Mouse (Mus musculus): Measurements from ENCODE around the gene Ttc33.
"Not testable (repeated sequence)": the region's sequence is repeated elsewhere in the genome, so short reads cannot be mapped to it uniquely, and the experiment has no call there.

Gene Ttc33

GRCm38 (mm10) chr15:5184668-5185330 is 526 bp upstream of the Ttc33 start:
- DNase-seq (ENCODE audit: low spot score) = no peak

GRCm38 (mm10) chr15:5186293-5186675 is 959 bp downstream of the Ttc33 start:
- peak; percentile 27 for DNase-seq (ENCODE audit: low spot score)

GRCm38 (mm10) chr15:5187116-5187515 is 1.8 kb downstream of the Ttc33 start:
- no peak for DNase-seq (ENCODE audit: low spot score)

GRCm38 (mm10) chr15:5188029-5188428 is 2.7 kb downstream of the Ttc33 start:
- no peak for DNase-seq (ENCODE audit: low spot score)

- DNase-seq (ENCODE audit: low spot score) = no peak
Observed at GRCm38 (mm10) chr15:5189504-5190093, 4.3 kb downstream of the Ttc33 start.

GRCm38 (mm10) chr15:5193833-5194232 is 8.5 kb downstream of the Ttc33 start:
- peak; percentile 60 for DNase-seq (ENCODE audit: low spot score)

- peak; percentile 71 for DNase-seq (ENCODE audit: low spot score)
Observed at GRCm38 (mm10) chr15:5194446-5194845, 9.1 kb downstream of the Ttc33 start.

GRCm38 (mm10) chr15:5194931-5195330 is 9.6 kb downstream of the Ttc33 start:
- peak; percentile 68 for DNase-seq (ENCODE audit: low spot score)

GRCm38 (mm10) chr15:5195987-5196514 is 10.7 kb downstream of the Ttc33 start:
- no peak for DNase-seq (ENCODE audit: low spot score)

- no peak for DNase-seq (ENCODE audit: low spot score)
Observed at GRCm38 (mm10) chr15:5196691-5197090, 11.4 kb downstream of the Ttc33 start.

GRCm38 (mm10) chr15:5205222-5205621 is 19.9 kb downstream of the Ttc33 start:
- DNase-seq (ENCODE audit: low spot score) = no peak

GRCm38 (mm10) chr15:5209116-5209515 is 23.8 kb downstream of the Ttc33 start:
- no peak for DNase-seq (ENCODE audit: low spot score)

- no peak for DNase-seq (ENCODE audit: low spot score)
Observed at GRCm38 (mm10) chr15:5220491-5220890, 35.2 kb downstream of the Ttc33 start.

GRCm38 (mm10) chr15:5230746-5231145 is 45.4 kb downstream of the Ttc33 start:
- not testable (repeated sequence) for DNase-seq (ENCODE audit: low spot score)

- no peak for DNase-seq (ENCODE audit: low spot score)
Observed at GRCm38 (mm10) chr15:5234659-5235058, 49.3 kb downstream of the Ttc33 start.

- no peak for DNase-seq (ENCODE audit: low spot score)
Observed at GRCm38 (mm10) chr15:5235527-5235926, 50.2 kb downstream of the Ttc33 start.

- peak; percentile 90 for DNase-seq (ENCODE audit: low spot score)
Observed at GRCm38 (mm10) chr15:5236538-5236937, 51.2 kb downstream of the Ttc33 start.

- DNase-seq (ENCODE audit: low spot score) = peak; percentile 37
Observed at GRCm38 (mm10) chr15:5237012-5237660, 51.8 kb downstream of the Ttc33 start.

GRCm38 (mm10) chr15:5238073-5238472 is 52.7 kb downstream of the Ttc33 start:
- DNase-seq (ENCODE audit: low spot score) = no peak

GRCm38 (mm10) chr15:5238553-5238952 is 53.2 kb downstream of the Ttc33 start:
- DNase-seq (ENCODE audit: low spot score) = no peak

GRCm38 (mm10) chr15:5239361-5239760 is 54.0 kb downstream of the Ttc33 start:
- DNase-seq (ENCODE audit: low spot score) = no peak

- no peak for DNase-seq (ENCODE audit: low spot score)
Observed at GRCm38 (mm10) chr15:5239901-5240300, 54.6 kb downstream of the Ttc33 start.

- DNase-seq (ENCODE audit: low spot score) = no peak
Observed at GRCm38 (mm10) chr15:5240360-5240759, 55.0 kb downstream of the Ttc33 start.
